Mouse (Mus musculus): Measurements from ENCODE around the gene Gm20916.
"Not testable (repeated sequence)": the region's sequence is repeated elsewhere in the genome, so short reads cannot be mapped to it uniquely, and the experiment has no call there.

Gene Gm20916

GRCm38 (mm10) chrY:79319265-79319664, at the start of gene Gm20916:
Gm20916 (plus strand) TSS chrY:79319565.
- DNase-seq = not testable (repeated sequence)
